Mouse (Mus musculus): Measurements from ENCODE around the gene Eif2ak1. TPM values are rescaled to one million over a fixed set of nuclear protein-coding genes. Genes with fewer than 3 reads are reported as not detected.

The Eif2ak1 gene
- total RNA-seq, 2 experiments from 2014 or later, result 45.9 TPM

GRCm38 (mm10) chr5:143893396-143893795, 75.8 kb downstream of the Eif2ak1 start:
- intact Hi-C loops (cut with DNase I), result no loop called here
- DNase-seq (ENCODE audit: low spot score in 2 of 2), result no peak

DNA sequence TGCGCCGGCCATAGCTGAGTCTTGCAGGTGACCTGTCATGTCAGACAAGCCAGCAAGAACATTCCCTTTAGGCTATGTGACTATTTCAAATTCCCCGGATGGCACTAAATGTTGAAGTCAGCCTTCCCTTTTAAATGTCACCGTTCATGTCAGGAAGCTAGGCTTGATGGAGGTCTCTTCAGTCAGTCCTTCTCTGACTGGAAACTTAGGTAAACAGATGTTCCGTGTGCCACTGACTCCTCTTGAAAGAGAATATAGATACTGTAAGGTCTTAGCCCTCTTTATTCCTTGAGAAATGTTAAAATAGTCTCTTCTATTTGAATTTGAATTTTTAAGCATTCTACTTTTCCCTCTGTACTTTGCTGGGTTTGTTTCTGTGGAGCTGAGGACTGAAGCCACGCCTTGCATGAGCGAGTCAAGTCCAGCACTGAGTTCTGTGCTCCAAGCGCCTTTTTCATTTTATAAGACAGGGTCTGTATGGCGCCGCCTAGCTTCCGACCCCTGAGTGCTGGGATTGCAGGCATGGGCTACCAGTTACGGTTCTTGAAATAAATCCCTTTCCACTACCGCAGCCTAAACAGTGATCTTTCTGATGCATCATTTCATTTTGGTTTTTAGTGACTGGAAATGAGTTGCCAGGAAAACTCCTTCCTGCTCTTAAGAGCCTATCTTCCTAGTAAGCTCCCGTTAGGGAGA, 80.2 kb downstream of the Eif2ak1 start, which contains the start of gene Ankrd61:
Gene Ankrd61 (minus strand): TSS at position 51 of the 696 bp plus-strand sequence.
- intact Hi-C loops (cut with DNase I), result no loop called here
- DNase-seq (ENCODE audit: low spot score in 2 of 2), result no peak

DNA sequence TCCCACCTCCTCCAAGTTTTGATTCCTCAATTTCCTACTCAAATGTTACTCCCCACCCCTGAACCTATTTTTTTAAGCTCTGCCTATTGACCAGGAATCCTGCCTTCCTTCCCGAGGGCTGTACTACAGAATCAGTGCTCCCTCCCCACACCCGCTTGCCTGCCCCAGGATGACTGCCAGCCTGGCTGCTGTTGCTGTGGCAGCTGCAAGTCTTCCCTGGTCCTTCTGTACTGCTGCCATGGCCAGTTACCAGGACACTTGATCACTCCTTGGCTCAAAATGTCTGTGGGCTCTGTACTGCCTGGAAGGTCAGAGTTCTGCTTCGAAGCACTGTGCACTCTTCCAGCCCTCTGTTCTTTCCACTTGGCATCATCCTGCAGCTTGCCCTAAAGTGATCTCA, 84.5 kb downstream of the Eif2ak1 start:
- DNase-seq (ENCODE audit: low spot score in 2 of 2), result peak; percentile 21 to 22
- intact Hi-C loops (cut with DNase I), result no loop called here

- intact Hi-C loops (cut with DNase I), result no loop called here
- no peak for DNase-seq (ENCODE audit: low spot score in 2 of 2)
These were observed 86.2 kb downstream of the Eif2ak1 start for GRCm38 (mm10) chr5:143903813-143904212.

GRCm38 (mm10) chr5:143906429-143906828, 88.8 kb downstream of the Eif2ak1 start:
- intact Hi-C loops (cut with DNase I), result no loop called here
- DNase-seq (ENCODE audit: low spot score in 2 of 2), result peak in 1 of 2 experiments; percentile 53

- no peak for DNase-seq (ENCODE audit: low spot score in 2 of 2)
- intact Hi-C loops (cut with DNase I), result no loop called here
These were observed 91.3 kb downstream of the Eif2ak1 start for GRCm38 (mm10) chr5:143908926-143909325.

GRCm38 (mm10) chr5:143909417-143910400, 92.1 kb downstream of the Eif2ak1 start, which contains the start of the genes Aimp2 and Pms2:
Gene Aimp2 (minus strand): TSS chr5:143909847.
Gene Pms2 (plus strand): TSS chr5:143909964.
- intact Hi-C loops (cut with DNase I), result loop anchor here (5.0 kb wide), 2 partner anchors 68 to 177 kb away; partner anchors contain the start of gene Usp42

DNA sequence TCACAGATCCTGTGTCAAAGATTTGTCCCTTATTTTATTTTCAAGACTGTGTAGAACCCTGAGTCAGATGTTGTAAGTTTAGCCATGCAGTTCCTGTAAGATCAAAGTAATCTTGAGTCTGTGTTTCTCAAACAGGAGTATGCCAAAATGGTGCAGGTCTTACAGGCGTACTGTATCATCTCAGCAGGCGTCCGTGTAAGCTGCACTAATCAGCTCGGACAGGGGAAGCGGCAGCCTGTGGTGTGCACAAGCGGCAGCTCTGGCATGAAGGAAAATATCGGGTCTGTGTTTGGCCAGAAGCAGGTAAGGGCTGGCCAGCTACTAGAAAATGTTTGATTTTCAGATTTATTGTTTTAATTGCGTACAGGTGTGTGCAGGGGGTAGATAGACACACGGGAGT, 98.6 kb downstream of the Eif2ak1 start:
- intact Hi-C loops (cut with DNase I), result no loop called here
- DNase-seq (ENCODE audit: low spot score in 2 of 2), result no peak

More at GRCm38 (mm10) chr5:143909417-143910400, 92.1 kb downstream of the Eif2ak1 start, which contains the start of the genes Aimp2 and Pms2:
- DNase-seq (ENCODE audit: low spot score in 2 of 2), result peak; percentile 96 to 99

DNA sequence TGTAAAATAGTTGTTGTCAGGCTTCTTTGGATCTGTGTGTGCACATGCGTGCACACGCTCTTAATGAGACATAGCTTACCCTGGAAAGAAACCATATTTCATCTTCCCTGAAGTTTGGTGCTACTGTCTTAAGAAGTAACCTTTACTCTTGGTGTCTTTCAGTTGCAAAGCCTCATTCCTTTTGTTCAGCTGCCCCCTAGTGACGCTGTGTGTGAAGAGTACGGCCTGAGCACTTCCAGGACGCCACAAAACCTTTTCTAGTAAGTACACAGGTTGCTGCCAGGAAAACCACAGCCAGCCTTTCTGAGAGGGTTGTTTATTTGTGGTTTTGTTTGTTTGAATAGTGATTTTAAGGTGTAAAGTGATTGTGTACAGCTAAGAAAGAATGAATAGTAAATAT, 99.8 kb downstream of the Eif2ak1 start:
- peak in 1 of 2 experiments; percentile 49 for DNase-seq (ENCODE audit: low spot score in 2 of 2)
- intact Hi-C loops (cut with DNase I), result no loop called here

- intact Hi-C loops (cut with DNase I), result no loop called here
- DNase-seq (ENCODE audit: low spot score in 2 of 2), result no peak
These were observed 100.5 kb downstream of the Eif2ak1 start for GRCm38 (mm10) chr5:143918120-143918519.

GRCm38 (mm10) chr5:143924781-143925452, 107.3 kb downstream of the Eif2ak1 start:
- intact Hi-C loops (cut with DNase I), result loop anchor here (5.0 kb wide), 1 partner anchor 67 kb away; no protein-coding TSS in a partner anchor

GRCm38 (mm10) chr5:143927875-143928274, 110.3 kb downstream of the Eif2ak1 start, which contains the start of gene Gm42421:
Gene Gm42421 (plus strand): TSS chr5:143928175.
- DNase-seq (ENCODE audit: low spot score in 2 of 2), result no peak
- intact Hi-C loops (cut with DNase I), result no loop called here

More at GRCm38 (mm10) chr5:143924781-143925452, 107.3 kb downstream of the Eif2ak1 start:
- no peak for DNase-seq (ENCODE audit: low spot score in 2 of 2)

DNA sequence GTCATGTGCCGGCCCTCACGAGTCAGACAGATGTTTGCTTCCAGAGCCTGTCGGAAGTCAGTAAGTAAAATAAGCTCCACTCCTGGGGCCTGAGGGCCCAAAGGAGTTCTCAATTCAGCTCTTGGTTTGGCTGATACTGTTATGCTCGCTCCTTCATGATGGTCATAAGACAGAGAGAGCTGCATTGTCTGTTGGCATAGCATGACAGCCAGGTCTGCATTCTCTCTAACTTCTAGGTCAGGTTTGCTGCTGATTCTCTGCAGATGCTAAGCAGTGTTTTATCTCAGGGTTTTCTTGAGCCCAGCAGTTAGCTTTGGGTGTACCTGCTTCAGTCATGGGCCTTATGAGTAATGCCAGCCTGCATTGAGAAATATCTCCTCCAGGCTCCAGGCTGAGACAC, 111.7 kb downstream of the Eif2ak1 start:
- intact Hi-C loops (cut with DNase I), result no loop called here
- DNase-seq (ENCODE audit: low spot score in 2 of 2), result no peak

DNA sequence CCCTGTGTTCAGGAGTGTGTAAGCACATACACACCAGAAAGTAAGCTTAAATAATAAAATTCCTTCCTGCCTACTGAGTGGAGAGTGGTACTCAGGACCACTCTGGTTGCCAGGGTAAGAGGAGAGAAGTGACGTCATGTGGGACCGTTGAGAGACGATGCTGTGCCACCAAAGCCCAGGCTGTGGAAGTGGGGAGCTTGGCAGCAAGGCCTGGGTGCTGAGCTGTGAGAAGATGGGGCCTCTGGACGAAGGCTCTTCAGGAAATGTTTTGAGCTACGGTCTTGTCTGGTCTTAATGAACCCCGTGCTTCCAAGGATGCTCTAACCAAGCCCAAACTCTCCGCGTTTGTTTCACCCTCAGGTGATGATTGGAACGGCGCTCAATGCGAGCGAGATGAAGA, 113.1 kb downstream of the Eif2ak1 start:
- no peak for DNase-seq (ENCODE audit: low spot score in 2 of 2)
- intact Hi-C loops (cut with DNase I), result no loop called here

DNA sequence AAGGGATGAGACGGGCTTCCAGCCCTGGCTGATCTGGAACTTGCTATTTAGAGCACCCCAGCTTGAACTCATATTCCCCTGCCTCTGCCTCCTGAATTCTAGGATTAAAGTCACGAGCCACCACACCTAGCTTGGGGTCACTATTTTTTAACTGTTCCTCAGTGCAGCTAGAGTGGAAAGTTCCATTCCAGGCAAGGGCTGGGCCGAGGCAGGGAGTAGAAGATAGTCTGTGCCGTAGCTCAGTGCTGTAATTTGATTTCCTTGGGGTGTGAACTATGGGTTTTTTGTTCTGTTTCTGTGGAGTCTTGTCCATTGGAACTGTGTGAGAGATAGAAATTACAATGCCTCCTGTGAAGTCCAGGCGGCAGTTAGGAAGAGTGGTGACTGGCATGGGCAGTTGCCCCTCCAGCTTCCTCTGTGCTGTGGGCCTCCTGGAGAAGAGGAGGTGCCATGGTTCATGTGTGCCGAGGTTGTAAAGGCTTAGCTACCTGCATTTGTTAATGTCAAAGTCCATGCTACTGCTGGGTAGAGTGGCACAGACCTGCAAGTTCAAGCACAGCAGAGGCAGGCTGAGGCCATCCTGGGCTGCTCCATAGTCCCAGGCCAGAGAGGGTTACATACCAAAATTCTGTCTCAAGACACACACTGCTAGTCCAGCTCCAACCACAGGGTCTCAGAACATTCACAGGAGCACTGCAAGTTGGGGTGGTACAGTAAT, 114.4 kb downstream of the Eif2ak1 start:
- DNase-seq (ENCODE audit: low spot score in 2 of 2), result no peak
- intact Hi-C loops (cut with DNase I), result no loop called here

DNA sequence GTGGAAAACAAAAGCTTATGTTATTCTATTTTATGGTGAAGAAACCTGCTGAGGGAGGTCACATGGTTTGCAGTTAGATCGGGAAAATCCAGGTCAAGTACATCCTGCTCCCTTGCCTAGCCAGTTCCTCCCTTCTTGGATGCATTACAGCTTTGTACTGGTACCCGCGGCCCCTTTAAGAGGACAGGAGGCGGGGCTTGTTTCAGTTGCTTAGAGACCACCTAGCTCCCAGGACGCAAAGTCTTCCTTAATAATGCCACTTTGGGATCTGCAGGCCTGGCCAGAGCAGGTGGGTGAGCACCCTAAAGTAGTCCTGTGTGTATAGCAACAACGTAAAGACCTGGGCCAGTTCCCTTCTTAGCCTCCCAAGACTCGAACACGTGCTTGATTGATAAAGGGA, 115.2 kb downstream of the Eif2ak1 start, which contains the start of gene Rsph10b:
Gene Rsph10b (plus strand): TSS at position 205 of the 400 bp plus-strand sequence.
- intact Hi-C loops (cut with DNase I), result no loop called here
- DNase-seq (ENCODE audit: low spot score in 2 of 2), result no peak

DNA sequence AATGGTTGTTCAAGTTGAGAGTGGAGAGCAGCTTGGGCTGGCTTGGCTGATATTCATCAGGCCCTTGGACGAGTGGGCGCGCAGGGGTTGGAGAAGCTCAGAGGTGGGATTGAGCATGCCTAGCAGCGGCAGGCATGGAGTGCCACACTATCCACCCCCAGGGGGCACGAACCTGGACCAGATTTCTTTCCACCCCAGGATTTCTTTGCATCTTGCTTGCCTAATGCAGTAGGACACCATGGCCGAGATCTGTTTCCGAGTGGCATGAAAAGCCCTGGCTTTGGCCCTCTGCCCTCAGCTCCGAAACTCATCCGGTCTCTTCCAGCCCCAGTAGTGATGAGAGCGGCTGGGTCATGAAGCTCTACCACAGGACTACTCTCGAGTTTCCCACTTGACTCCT, 115.8 kb downstream of the Eif2ak1 start:
- no peak for DNase-seq (ENCODE audit: low spot score in 2 of 2)

DNA sequence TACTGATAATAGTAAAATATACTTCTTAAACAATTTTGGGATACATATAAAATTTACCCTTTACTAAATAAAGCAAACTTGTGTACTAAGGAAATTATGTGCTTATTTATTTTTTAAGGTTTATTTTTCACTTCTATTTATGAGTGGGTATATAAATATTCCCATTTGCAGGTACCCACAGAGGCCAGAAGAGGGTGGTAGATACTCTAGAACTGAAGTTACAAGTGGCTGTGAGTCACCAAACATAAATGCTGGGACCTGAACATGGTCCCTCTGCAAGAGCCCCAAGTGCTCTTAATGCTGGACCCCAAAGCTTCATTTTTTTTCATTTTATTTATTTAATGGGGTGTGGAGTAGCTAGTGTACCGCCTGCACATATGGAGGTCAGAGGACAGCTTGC, 116.3 kb downstream of the Eif2ak1 start:
- DNase-seq (ENCODE audit: low spot score in 2 of 2), result no peak
- intact Hi-C loops (cut with DNase I), result no loop called here

More for the DNA sequence above, 115.8 kb downstream of the Eif2ak1 start:
- intact Hi-C loops (cut with DNase I), result no loop called here

DNA sequence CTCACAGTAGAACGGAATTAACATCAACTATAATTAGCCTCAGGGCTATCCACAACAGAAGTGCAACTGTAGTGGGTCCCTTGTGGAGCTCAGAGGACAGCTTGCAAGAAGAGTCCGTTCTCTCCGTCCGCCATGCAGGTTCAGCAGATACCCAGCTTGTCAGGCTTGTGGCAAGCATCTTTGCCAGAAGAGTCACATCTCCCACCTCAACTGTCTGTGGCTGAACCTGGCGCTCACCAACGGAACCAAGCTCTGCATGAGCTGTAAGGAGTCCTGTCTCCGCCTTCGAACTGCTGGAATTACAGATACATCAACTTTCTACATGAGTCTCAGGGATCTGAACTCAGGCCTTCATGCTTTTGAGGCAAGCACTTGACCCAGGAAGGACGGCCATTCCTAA, 118.6 kb downstream of the Eif2ak1 start:
- intact Hi-C loops (cut with DNase I), result no loop called here
- no peak for DNase-seq (ENCODE audit: low spot score in 2 of 2)
